Mouse (Mus musculus) 416B (cell line): ENCODE data around the gene Rarg.

ENCODE experiments used
- DNase-seq: peaks from one replicate; pipeline ENCODE4 v3.0.0; 2011; ENCODE audit warnings: low read depth

Rarg gene

GRCm38 (mm10) chr15:102238543-102239259 lies 18.6 kb downstream of the Rarg start:
- no peak for DNase-seq

DNA sequence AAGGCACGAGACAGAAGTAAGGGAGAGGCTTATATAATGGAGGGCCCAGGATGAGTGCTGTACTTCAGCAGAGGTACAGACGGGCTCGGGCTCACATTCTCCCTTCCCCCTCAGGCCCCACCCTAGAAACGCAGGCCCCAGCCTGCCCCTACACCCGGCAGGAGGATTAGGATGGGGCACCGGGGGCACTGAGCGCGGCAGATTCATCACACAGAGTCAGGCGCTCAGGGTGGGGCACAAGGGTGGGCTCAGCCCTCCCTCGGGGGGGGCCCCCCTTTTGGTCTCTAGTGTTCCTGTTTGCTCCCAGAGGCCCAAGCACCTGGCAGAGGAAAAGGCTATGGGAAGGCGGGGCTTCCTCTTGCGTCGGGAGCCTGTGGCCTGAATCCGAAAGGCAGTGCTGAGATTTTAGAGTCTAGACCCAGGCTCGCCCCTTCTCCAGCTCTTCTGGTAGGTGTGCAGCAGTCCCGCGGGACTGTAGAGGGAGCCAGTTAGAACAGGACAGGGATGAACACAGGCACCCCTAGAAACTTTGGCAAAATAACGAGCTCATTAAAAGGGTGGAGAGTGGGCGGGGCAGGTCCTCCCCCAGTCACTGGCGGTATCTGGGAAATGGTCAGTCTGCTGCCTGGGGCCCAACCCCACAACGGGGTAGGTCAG lies 21.8 kb downstream of the Rarg start:
- no peak for DNase-seq

DNA sequence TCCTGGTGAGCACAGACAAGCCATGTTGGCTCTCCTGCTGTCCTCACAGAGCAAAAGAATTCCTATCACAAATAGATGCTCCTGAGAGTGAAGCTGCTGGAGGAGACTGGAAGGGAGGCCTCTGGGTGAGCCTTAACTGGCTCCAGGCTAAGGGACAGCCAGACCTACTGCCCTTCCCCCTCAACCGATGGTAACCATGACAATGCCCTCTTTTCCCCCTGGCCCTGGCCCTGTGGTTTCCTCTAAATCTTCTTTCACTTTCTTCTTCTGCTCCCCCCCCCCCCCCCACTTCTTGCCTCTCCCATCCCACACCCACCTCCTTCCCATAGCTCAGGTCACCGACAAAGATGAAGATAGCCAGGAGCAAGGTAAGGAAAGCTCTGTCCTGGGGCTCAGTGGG lies 23.4 kb downstream of the Rarg start:
- DNase-seq = peak; percentile 73

DNA sequence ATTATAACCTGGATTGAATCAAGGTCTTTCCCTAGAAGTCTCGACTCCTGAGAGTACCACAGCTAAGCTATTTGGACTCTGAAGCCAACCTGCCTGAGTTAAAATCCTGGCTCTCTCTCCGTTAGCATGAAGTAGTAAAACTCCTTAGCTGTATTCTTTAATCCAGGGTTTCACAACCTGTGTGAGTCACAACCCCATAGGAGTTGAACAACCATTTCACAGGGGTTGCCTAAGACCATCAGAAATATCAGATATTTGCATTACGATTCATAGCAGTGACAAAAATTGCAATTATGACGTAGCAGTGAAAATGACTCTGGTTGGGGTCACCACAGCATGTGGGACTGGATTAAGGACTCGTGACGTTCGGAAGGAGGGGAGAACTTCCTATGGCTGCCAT lies 24.6 kb downstream of the Rarg start:
- DNase-seq = peak; percentile 82

DNA sequence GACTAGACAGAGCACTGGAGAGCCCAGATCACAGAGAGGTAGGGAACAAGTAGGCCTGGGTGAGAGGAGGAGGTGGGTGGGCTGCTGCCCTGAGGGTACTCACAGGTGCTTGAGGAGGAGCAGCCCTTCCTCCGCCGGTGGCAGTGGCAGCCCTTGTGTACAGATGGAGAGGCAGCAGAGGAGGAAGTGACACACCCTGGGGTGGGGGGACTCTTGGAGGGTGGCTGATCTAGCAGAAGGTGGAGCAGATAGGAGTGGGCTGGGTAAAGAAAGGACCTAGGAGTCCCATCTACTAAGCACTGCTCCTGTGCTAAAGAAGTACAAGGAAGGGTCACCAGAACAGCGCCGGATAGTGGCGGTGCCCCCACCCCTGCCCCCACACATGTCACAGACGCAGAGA lies 25.6 kb downstream of the Rarg start, which contains the start of gene Itgb7:
TSS of gene Itgb7 (minus strand) at position 197 of the 400 bp plus-strand sequence.
- DNase-seq = peak; percentile 71

GRCm38 (mm10) chr15:102230408-102231321 lies 26.7 kb downstream of the Rarg start:
- DNase-seq = peak; percentile 87

- peak; percentile 52 for DNase-seq
Measured at GRCm38 (mm10) chr15:102225619-102226018, 31.7 kb downstream of the Rarg start.

DNA sequence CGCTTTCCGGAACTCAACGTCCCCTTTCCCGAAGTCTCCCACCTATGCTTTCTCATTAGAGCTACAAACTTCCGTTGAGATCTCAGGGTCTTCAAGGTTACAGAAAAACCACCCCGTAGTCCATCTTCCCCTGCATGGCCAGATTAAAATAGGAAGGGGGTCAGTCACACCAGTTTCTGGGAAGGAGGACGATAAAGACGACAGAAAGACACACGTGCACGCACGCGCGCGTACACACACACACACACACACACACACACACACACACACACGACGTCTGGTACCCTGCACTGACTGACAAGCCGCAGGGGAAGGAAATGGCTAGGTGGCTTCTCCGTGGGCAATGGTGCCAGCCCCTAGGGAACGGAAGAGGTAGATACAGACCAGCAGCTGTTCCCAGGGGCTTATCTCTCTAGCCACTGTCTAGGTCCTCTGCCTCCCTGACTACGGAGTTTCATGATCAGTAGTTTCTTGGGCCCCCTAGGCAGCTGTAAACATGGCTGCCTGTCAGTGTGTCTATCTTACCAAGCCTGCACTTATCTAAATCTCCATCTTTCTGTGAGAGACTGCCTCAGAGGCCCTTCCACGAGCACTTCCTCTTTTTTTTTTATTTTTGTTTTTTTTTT lies 32.2 kb downstream of the Rarg start:
- DNase-seq = peak; percentile 97

GRCm38 (mm10) chr15:102224186-102224991 lies 32.9 kb downstream of the Rarg start:
- DNase-seq = peak; percentile 83

- no peak for DNase-seq
Measured at GRCm38 (mm10) chr15:102222386-102222785, 34.9 kb downstream of the Rarg start.

DNA sequence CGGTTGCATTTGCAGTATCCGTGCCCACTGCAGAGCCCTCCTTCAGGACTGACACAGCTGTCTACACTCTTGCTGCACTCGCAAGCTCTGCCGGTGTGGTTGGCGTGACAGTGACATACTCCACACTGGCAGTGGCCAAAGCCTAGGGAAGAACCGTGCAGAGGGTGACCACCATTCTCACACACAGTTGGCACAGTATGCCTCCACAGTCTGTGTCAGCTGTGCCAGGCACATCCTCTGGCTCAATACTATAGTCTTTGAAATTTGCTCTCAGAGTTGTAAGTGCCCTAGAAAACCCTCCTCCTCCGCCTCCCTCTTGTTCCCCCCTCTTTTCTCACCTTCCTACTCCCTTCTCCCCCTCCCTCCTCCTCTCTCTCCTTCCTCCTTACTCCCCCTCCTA lies 40.0 kb downstream of the Rarg start:
- no peak for DNase-seq

- no peak for DNase-seq
Measured at GRCm38 (mm10) chr15:102216459-102217228, 40.7 kb downstream of the Rarg start.

DNA sequence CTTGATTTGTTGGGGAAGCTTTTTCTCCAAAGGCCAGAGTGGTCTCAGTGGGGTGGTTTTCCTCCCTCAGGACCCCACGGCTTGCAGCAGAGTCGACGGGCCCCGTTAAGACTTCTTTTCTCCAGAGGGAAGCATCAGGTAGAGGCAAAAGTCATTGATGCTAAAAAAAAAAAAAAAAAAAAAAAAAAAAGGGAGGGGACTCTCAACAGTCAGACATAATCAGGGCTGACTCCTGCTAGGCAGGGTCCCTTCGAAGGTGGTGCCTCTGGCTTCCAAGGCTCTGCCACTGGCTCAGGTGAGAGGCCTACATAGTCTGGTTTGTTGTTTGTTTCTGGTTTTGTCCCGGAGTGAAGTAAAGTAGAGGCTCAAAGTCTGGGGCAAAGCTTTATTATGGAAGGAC lies 41.7 kb downstream of the Rarg start:
- DNase-seq = no peak

- DNase-seq = no peak
Measured at GRCm38 (mm10) chr15:102214132-102214531, 43.2 kb downstream of the Rarg start.

- DNase-seq = no peak
Measured at GRCm38 (mm10) chr15:102211895-102212294, 45.4 kb downstream of the Rarg start.

GRCm38 (mm10) chr15:102210816-102211215 lies 46.5 kb downstream of the Rarg start:
- DNase-seq = no peak

DNA sequence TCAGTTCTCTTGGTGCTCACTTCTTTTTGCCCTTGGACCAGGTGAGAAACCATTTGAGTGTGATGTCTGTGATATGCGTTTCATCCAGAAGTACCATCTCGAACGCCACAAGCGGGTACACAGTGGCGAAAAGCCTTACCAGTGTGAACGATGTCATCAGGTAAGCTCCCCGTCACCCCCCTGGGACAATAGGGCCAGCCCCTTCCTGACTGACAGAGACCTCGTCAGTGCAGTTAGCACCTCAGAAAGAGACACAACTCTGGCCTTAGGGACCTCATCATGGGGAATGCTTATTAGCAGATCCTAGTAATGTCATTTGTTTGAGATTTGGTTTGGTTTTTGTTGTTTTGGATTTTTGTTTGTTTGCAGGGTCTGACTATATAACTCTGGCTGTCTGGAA lies 48.2 kb downstream of the Rarg start:
- DNase-seq = no peak

DNA sequence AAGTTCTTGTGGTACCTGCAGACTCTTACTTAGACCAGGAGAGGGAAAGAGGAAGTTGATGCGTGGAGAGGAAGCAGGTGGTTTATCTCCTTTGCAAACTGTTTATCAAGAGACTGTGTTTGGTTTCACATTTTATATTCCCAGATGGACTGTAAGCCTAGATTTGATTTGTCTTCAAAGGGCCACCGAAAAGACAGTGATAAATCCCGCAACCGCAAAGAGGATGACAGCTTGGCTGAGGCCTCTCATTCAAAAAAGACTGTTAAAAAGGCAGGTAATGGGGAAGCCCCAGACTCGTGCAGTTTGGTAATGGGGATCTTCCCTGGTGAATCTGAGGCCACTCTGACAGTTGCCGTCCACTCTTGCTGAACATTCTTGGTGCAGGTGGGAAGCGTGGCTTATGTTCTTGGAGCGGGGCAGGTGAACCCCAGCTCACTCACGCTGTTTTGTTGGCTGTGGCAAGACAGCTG lies 49.2 kb downstream of the Rarg start:
- peak; percentile 65 for DNase-seq

DNA sequence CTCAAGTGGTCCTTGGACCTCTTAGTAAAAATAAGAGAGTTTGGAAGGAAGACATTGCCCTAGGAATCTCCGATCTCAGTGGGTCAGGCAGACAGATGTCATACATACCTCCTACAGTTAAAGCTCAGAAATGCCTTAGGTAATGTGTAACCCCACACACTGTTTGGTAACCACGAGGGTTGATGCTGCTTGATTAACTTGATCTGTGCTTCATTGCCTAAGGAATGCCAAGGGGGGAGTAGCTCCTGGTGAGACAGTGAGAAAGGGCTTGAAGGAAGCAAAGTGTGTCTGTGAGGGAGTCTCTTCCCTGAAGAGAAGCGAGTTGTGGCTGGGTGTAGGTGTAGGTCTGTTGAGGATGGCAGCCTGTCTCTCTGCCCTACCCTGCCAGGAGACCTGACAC lies 50.0 kb downstream of the Rarg start:
- DNase-seq = no peak

GRCm38 (mm10) chr15:102205779-102206178 lies 51.5 kb downstream of the Rarg start:
- no peak for DNase-seq
